Mouse (Mus musculus) lung, embryonic 14.5 days (tissue): ENCODE data around the gene Gm20521. TPM values are rescaled to one million over a fixed set of nuclear protein-coding genes. Genes with fewer than 3 reads are reported as not detected.

ENCODE experiments used
- ATAC-seq: fragments of 200-750 bp; cut with Nextera tagmentation; 2 replicates; pipeline ENCODE4 v1.8.0; 2017; ENCODE audit warnings: mild to moderate bottlenecking, moderate TSS enrichment, moderate library complexity; ENCODE audit not compliant: insufficient read depth
- DNase-seq: peaks from one replicate; pipeline ENCODE4 v3.0.0-alpha.2; 2015
- H3K27ac ChIP-seq: fragments of 300-500 bp; sonication (generic); 2 replicates; pipeline ENCODE4 v1.5.1; 2014; ENCODE audit warnings: low read depth, mild to moderate bottlenecking, moderate library complexity
- H3K27me3 ChIP-seq: fragments of 300-500 bp; sonication (generic); 2 replicates; pipeline ENCODE4 v1.6.1; 2014; ENCODE audit warnings: low read length, control low read depth; ENCODE audit not compliant: insufficient read depth
- H3K36me3 ChIP-seq: fragments of 300-500 bp; sonication (generic); 2 replicates; pipeline ENCODE4 v1.6.1; 2014; ENCODE audit warnings: control low read depth; ENCODE audit not compliant: insufficient read depth
- H3K4me1 ChIP-seq: fragments of 300-500 bp; sonication (generic); 2 replicates; pipeline ENCODE4 v1.6.1; 2014; ENCODE audit warnings: antibody characterized with exemption, control low read depth; ENCODE audit not compliant: insufficient read depth
- H3K4me2 ChIP-seq: fragments of 300-500 bp; sonication (generic); 2 replicates; pipeline ENCODE4 v1.6.1; 2014; ENCODE audit warnings: mild to moderate bottlenecking
- H3K4me3 ChIP-seq: fragments of 300-500 bp; sonication (generic); 2 replicates; pipeline ENCODE4 v1.5.1; 2014; ENCODE audit warnings: low read depth, low read length
- H3K9ac ChIP-seq: fragments of 300-500 bp; sonication (generic); 2 replicates; pipeline ENCODE4 v1.6.1; 2014
- H3K9me3 ChIP-seq: fragments of 300-500 bp; sonication (generic); 2 replicates; pipeline ENCODE4 v1.6.1; 2016; ENCODE audit warnings: low read depth, low read length, control low read depth
- CTCF ChIP-seq: IDR thresholded peaks from 2 replicates; pipeline ENCODE4 v1.5.1; 2016; ENCODE audit warnings: antibody characterized with exemption, low read depth
- WGBS: fragments of 180-500 bp; shearing (Covaris S2); extraction: QIAGEN DNeasy Blood & Tissue Kit; methylation state at CpG from one replicate; pipeline ENCODE4 v1.1.7; 2014; 5-methylcytosine and 5-hydroxymethylcytosine counted together
- polyA plus RNA-seq: library from polyadenylated mRNA; unstranded; fragments of >200 nt; fragmentation: Nextera tagmentation; extraction: Ambion mirVana; gene quantifications from 2 replicates; pipeline ENCODE4 v1.2.1, GENCODE M21; 2014

Gene Gm20521
- polyA plus RNA-seq, 1 experiment from 2014 or later = not detected

DNA sequence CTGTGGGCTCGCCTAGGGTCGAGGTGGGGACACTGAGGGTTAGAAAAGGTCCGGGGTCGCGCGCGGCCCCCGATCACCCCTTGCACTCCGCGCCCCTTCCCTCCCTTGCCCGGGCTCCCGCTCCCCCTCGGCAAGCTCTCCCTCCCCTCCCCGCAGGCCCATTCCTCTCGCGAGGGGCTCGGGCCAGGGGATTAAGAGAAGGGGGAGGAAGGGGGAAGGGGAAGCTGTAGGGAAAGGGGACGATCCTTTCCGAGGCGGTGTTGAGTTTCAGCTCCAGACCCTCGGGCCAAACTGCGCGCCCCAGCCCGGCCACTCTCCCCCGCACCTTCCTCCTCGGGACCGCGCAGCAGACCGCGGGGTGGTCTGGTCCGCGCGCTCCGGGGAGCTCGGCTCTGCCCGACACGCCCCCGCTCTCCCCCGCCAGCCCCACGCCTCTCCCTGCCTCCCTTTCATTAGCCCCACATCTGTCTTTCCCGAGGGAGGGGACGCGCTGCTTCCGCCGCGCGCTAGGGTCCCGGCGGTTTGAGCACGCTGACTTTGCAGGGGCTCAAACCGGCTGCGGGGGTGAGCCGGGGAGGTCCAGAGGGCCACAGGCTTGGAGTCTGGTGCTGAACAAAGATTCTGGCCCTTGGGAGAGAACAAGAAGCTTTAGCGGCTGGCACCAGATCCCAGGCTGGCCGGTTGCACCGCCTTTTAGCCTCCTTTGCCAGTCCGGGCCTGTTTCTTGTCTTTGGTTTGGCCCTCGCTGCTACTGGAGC lies 43.3 kb downstream of the Gm20521 start:
- H3K27me3 ChIP-seq = peaks cover 7% of the 10 kb centered on the region; the same call in 1 of the 2 replicates
- peak overlapping the region; percentile 56 for H3K4me3 ChIP-seq
- no peaks in the 10 kb centered on the region for H3K9me3 ChIP-seq
- ATAC-seq (peak; percentile 83), DNase-seq (peak; percentile 89)
- peak overlapping the region; percentile 87 for H3K4me2 ChIP-seq
- no peaks in the 10 kb centered on the region; the same call in 1 of the 2 replicates for H3K36me3 ChIP-seq
- no peaks in the 10 kb centered on the region; the same call in 1 of the 2 replicates for H3K4me1 ChIP-seq
- WGBS = under 1% methylated on average over 54 of the region's 58 CpGs
- H3K27ac ChIP-seq = peak overlapping the region; percentile 99
- peak overlapping the region; percentile 90 for H3K9ac ChIP-seq
- no peak for TF ChIP-seq CTCF

DNA sequence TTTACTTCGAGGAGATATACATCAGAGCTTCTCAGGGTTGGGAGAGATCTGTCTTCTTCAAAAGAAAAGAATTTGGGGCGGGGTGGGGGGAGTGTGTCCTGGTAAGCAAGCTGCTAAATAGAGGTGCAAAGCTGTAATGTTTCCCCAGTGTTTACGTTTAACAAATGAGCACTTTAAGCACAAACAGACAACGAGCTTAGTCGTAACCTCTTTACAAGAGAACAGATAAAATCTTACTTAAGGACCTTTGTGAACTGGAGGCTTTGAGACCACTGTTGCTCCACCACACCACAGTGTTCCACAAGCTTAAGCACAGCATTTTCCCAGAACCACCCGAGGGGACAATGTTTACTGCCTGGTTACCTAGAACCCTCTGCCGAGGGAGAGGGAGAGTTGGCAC lies 44.1 kb downstream of the Gm20521 start:
- H3K36me3 ChIP-seq = no peaks in the 10 kb centered on the region; the same call in 1 of the 2 replicates
- H3K4me1 ChIP-seq = no peaks in the 10 kb centered on the region; the same call in 1 of the 2 replicates
- no peak for TF ChIP-seq CTCF
- WGBS = 15% methylated on average over 7 of the region's 7 CpGs
- DNase-seq = peak; percentile 13
- H3K4me2 ChIP-seq = peak overlapping the region; percentile 87
- H3K27ac ChIP-seq = peak overlapping the region; percentile 99
- H3K9ac ChIP-seq = peak overlapping the region; percentile 90
- peak overlapping the region; percentile 56 for H3K4me3 ChIP-seq
- H3K9me3 ChIP-seq = no peaks in the 10 kb centered on the region
- peaks cover 7% of the 10 kb centered on the region; the same call in 1 of the 2 replicates for H3K27me3 ChIP-seq
- ATAC-seq = no peak

DNA sequence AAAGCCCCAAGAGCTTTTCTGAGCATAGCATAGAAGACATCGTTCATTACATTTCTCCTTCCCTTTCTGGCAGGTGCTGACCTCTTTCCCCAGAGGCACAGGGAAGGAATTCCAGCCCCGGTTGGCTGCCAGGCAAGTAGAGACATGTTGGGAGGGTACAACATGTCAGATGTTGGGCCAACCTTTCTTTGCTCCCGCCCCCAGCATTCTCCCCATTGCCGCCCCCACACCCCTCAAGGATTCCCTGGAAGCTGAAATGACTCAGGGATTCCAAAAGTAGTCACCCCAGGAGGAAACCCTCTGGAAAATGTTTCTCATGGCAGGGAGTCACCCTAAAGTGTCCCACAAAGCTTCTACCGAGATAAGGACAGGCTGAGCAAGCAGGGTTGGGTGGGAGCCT lies 46.6 kb downstream of the Gm20521 start:
- Histone ChIP-seq H3K9me3 (no peaks in the 10 kb centered on the region), H3K4me1 (no peaks in the 10 kb centered on the region; the same call in 1 of the 2 replicates), H3K36me3 (no peaks in the 10 kb centered on the region), H3K9ac (no peak overlapping the region), H3K27me3 (peaks cover 7% of the 10 kb centered on the region; the same call in 1 of the 2 replicates), H3K27ac (no peak overlapping the region), H3K4me2 (no peak overlapping the region), H3K4me3 (no peak overlapping the region)
- no peak for TF ChIP-seq CTCF
- WGBS = 64% methylated on average over 5 of the region's 5 CpGs
- DNase-seq = no peak
- ATAC-seq = no peak

DNA sequence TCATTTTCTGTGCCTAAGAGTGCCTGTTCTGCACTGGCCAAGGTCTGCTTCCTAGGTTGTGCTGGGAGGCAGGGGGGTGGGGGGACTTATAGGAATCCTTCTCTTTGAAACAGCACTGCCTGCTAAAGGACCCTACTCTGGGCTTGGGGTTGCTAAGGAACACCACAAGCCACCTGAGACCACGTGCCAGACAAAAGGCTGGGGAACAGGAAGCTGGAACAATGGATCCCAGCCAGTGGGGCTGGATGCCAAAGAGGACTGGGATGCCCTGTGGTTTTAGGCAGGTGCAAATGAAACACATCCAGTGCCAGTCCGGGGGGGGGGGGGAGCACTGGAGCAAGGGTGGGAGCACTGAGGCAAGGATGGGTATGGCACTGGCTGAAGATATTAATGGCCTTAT lies 47.2 kb downstream of the Gm20521 start:
- Histone ChIP-seq H3K4me2 (no peak overlapping the region), H3K9me3 (no peaks in the 10 kb centered on the region), H3K4me1 (no peaks in the 10 kb centered on the region; the same call in 1 of the 2 replicates), H3K36me3 (no peaks in the 10 kb centered on the region), H3K27ac (no peak overlapping the region), H3K4me3 (no peak overlapping the region), H3K27me3 (peaks cover 7% of the 10 kb centered on the region; the same call in 1 of the 2 replicates), H3K9ac (no peak overlapping the region)
- ATAC-seq = no peak
- WGBS = 21% methylated on average over 2 of the region's 2 CpGs
- DNase-seq = no peak
- no peak for TF ChIP-seq CTCF

DNA sequence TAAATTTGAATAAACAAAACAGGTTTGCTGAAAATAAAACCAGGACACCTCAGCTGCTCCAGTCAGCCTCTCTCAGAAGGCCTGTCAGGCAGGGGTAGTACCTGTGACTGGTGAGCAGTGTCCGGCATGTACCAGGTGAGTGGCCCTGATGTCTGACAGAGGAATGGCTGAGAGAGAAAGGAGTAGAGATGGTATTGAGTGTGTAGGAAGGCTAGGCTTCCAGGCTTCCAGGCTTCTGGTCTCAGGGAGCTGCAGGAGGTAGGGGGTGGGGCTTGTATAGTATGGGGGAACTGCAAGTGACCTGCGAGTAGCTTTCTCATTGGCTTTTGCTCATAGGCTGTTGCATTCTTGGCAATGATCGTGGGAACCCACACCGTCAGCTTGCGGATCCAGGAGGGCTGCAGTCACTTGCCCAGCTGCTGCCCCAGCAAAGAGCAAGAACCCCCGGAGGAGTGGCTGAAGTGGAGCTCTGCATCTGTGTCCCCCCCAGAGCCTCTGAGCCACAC lies 49.5 kb downstream of the Gm20521 start, which contains the start of gene Il25:
Gene Il25 (plus strand): TSS at position 51 of the 506 bp plus-strand sequence.
- WGBS = 25% methylated on average over 6 of the region's 6 CpGs
- ATAC-seq (peak; percentile 55; the same call in 1 of the 2 replicates), DNase-seq (peak; percentile 60)

DNA sequence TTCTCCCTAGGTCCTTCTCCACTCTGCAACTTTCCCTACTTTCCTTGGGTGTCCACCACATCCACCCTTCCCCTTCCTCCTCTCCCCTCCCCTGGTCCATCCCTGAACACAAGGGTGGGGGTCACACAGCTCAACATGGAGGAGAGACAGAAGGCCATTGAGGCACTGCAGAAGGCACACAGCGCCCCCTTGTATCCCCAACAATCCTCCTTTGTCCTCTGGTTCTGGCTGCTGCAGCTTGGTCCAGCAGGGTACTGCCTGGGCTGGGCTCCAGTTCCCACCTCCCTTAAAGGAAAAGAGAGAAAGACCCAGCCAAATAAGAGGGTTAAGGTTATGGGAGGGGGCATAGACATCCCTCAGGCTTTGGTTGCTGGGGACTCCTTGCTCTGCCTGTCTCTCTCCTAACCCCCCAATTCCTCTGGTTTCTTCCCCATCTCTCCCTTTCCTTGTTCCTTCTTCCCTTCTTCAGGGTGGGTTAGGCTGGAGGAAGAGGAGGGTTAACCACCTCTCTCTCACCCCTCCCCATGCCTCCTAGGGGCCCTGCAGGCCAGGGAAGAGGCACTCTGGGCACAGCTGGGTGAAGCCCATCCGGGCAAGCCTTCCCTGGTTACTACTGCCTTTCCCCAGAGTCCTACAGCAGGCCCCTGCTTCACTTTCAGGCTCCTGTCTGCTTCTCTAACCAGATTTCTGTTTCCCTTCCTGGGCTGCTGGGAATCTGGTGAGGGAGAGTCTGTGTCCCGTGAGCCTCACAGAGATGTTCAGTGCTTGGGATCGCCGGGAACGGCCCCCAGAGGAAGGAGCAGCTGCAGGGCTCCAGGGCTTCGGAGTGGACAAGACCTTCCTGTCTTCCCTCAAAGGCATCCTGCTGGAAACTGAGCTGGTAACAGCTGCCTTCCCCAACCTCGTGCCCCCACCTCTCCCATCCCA lies 52.9 kb downstream of the Gm20521 start, which contains the start of gene Cmtm5:
Gene Cmtm5 (plus strand): TSS at position 358 of the 927 bp plus-strand sequence.
- H3K4me2 ChIP-seq = no peak within 1 kb of the TSS
- no peaks in the 10 kb centered on the region for H3K9me3 ChIP-seq
- H3K9ac ChIP-seq = no peak within 1 kb of the TSS
- H3K27me3 ChIP-seq = no peaks in the 10 kb centered on the region
- H3K4me1 ChIP-seq = no peaks in the 10 kb centered on the region; the same call in 1 of the 2 replicates
- no peaks in the 10 kb centered on the region for H3K36me3 ChIP-seq
- H3K4me3 ChIP-seq = no peak within 1 kb of the TSS
- WGBS = 32% methylated on average over 8 of the region's 8 CpGs
- DNase-seq (no peak), ATAC-seq (no peak)
- H3K27ac ChIP-seq = peak within 1 kb of the TSS; percentile 24; the same call in 1 of the 2 replicates
- peak; percentile 13; the same call in 1 of the 2 replicates for TF ChIP-seq CTCF

More for the DNA sequence above, 49.5 kb downstream of the Gm20521 start, which contains the start of gene Il25:
- Histone ChIP-seq H3K4me3 (no peak within 1 kb of the TSS), H3K27me3 (no peaks in the 10 kb centered on the region; the same call in 1 of the 2 replicates), H3K4me2 (no peak within 1 kb of the TSS), H3K36me3 (no peaks in the 10 kb centered on the region), H3K4me1 (no peaks in the 10 kb centered on the region; the same call in 1 of the 2 replicates), H3K9me3 (no peaks in the 10 kb centered on the region), H3K27ac (no peak within 1 kb of the TSS), H3K9ac (no peak within 1 kb of the TSS)
- TF ChIP-seq CTCF = no peak
